Mouse (Mus musculus) liver, adult 2 months (tissue): ENCODE data around the gene Atp6v1e1. TPM values are rescaled to one million over a fixed set of nuclear protein-coding genes. Genes with fewer than 3 reads are reported as not detected.

ENCODE experiments used
- DNase-seq: peaks from one replicate; pipeline ENCODE4 v3.0.0-alpha.2; 2011; ENCODE audit warnings: low read depth, low spot score; ENCODE audit errors: extremely low read depth
- H3K27ac ChIP-seq: fragments of 200-500 bp; replicated peaks from 2 replicates; pipeline ENCODE4 v1.5.1; 2012; ENCODE audit warnings: low read depth, mild to moderate bottlenecking, control low read depth, inconsistent platforms, low read length; ENCODE audit not compliant: insufficient read depth
- H3K27me3 ChIP-seq: fragments of 200-500 bp; 2 replicates; pipeline ENCODE4 v1.6.1; 2012; ENCODE audit warnings: mild to moderate bottlenecking, moderate library complexity, low read length, inconsistent platforms; ENCODE audit not compliant: control insufficient read depth, insufficient read depth
- H3K36me3 ChIP-seq: fragments of 200-500 bp; 2 replicates; pipeline ENCODE4 v1.6.1; 2012; ENCODE audit warnings: low read length, inconsistent platforms; ENCODE audit not compliant: control insufficient read depth, insufficient read depth
- H3K4me1 ChIP-seq: fragments of 200-500 bp; 2 replicates; pipeline ENCODE4 v1.6.1; 2011; ENCODE audit warnings: low read length; ENCODE audit not compliant: control insufficient read depth, insufficient read depth
- H3K4me3 ChIP-seq: fragments of 200-500 bp; 2 replicates; pipeline ENCODE4 v1.5.1; 2011; ENCODE audit warnings: low read depth, mild to moderate bottlenecking, control low read depth, low read length, moderate library complexity; ENCODE audit not compliant: insufficient read depth
- H3K79me2 ChIP-seq: fragments of 200-500 bp; 2 replicates; pipeline ENCODE4 v1.6.1; 2012; ENCODE audit warnings: inconsistent platforms, mild to moderate bottlenecking, low read length, moderate library complexity; ENCODE audit not compliant: control insufficient read depth, insufficient read depth
- H3K9ac ChIP-seq: fragments of 200-500 bp; 2 replicates; pipeline ENCODE4 v1.6.1; 2012; ENCODE audit warnings: low read depth, mild to moderate bottlenecking, control low read depth, inconsistent platforms, low read length
- CTCF ChIP-seq: fragments of 200-500 bp; IDR thresholded peaks from 2 replicates; pipeline ENCODE4 v1.5.1; 2011; ENCODE audit warnings: low read depth, low read length, control low read depth
- POLR2A ChIP-seq: fragments of 200-500 bp; IDR thresholded peaks from 2 replicates; pipeline ENCODE4 v1.6.1; 2011; ENCODE audit warnings: low read length, control low read depth; ENCODE audit not compliant: insufficient read depth; ENCODE audit errors: extremely low read depth
- WGBS: fragments of 180-500 bp; shearing (Covaris S2); methylation state at CpG from one replicate; pipeline ENCODE4 v1.1.7; 2018; 5-methylcytosine and 5-hydroxymethylcytosine counted together
- polyA plus RNA-seq: library from polyadenylated mRNA; depleted of rRNA; stranded (reverse); fragments of >200 nt; gene quantifications from 2 replicates; pipeline ENCODE4 v1.2.3, GENCODE M21; 2012
- total RNA-seq: library from RNA; depleted of rRNA; stranded (reverse); fragments of >200 nt; gene quantifications from 2 replicates; pipeline ENCODE4 v1.2.3, GENCODE M21; 2014

Atp6v1e1 gene
- total and polyA plus RNA-seq, 2 experiments, result 110 to 137 TPM

DNA sequence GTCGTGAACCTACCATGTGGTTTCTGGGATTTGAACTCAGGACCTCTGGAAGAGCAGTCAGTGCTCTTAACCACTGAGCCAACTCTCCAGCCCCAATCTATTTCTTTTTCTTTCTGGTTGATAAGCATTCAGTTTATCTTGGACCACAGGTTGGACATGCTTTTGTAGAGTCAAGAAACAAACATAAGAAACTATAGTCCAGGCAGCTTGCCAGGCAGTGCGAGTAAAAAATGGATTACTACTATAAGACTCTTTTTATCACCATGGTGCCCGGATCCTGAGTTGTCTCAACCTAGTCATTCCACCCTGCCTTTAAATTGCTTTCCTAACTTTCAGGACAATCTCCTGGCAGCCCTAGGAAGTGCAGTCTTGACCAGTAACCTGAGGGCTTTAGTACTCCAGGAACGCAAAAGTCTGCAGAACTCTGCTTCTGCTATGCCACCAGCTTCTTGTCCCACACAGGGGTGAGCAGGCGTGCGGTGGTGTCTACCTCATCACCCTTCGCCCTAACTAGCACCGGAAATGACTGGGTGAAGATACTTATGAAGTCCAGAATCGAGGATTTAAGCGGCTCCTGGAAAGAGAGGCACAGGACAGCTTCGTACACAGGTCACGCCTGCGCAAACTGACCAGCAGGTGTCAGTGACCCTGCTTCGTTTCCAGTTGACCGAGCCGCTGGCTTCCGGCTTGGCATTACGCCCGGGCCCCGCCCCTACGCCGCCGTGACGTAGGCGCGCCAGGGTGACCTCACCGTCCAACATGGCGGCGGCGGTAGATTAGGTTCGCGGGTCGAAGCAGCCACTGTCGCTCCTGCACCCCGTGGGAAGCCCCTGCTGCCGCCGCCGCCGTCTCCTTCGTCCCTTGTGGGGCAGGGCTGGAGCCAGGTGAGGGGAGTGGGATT is 13.1 kb upstream of the Atp6v1e1 start, which contains the start of gene Bcl2l13:
Gene Bcl2l13, plus strand, starts transcription at position 739 of the 901 bp plus-strand sequence.
- 2% methylated on average over 40 of the region's 40 CpGs for WGBS
- Histone ChIP-seq H3K9ac (peak within 1 kb of the TSS; percentile 97), H3K79me2 (peaks cover 7% of the 10 kb centered on the region; the same call in 1 of the 2 replicates), H3K4me1 (peaks cover 6% of the 10 kb centered on the region), H3K27me3 (no peaks in the 10 kb centered on the region), H3K4me3 (peak within 1 kb of the TSS; percentile 85), H3K27ac (peak within 1 kb of the TSS; percentile 95), H3K36me3 (no peaks in the 10 kb centered on the region)
- DNase-seq, result peak; percentile 91
- peak; percentile 54 for TF ChIP-seq CTCF
- TF ChIP-seq POLR2A, result peak; percentile 87

DNA sequence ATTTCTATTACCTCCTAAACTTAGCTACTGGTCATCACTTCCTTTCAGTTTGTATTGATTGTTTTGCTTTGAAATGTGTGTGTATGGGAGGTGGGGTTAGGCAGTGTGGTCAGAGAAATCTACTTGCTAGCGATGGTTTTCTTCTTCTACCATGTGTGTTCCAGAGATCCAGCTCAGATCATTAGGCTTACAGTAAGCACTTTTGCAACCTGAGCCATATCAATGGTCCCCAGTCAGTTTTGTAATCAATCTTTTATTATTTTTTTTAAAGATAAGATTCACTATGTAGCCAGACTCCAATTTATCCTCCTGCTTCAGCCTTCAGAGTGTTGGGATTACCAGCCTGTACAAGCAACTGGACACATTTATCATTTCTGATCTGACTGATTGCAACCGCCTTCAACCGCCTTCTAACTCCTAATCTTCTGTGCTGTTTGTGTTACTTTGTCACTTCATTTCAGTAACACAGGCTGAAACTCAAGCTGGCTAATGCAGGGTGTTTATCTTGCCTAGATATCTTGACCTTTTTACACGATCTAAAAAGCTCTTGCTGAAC is 12.3 kb upstream of the Atp6v1e1 start:
- peaks cover 4% of the 10 kb centered on the region for H3K4me1 ChIP-seq

DNA sequence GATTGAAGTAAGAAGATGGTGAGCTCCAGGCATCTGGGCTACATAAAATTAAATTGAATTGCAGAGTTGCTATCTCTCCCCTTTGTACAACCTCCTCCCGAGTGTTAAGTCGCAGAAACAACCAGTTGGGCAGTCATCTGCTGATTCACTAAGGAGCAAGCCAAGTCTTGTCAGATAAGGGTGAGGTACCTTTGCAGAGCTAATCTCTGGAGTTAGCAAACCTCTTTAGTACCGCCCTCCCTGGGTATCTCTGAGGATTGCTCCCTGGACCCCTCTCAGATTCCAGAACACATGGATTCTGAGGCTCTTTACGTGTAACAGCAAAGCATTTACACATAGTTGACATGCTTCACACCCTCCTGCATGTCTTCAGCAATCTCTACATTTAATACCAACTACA is 9.5 kb upstream of the Atp6v1e1 start:
- Histone ChIP-seq H3K79me2 (peaks cover 4% of the 10 kb centered on the region; the same call in 1 of the 2 replicates), H3K36me3 (no peaks in the 10 kb centered on the region), H3K4me1 (peaks cover 4% of the 10 kb centered on the region), H3K4me3 (no peak overlapping the region), H3K27ac (no peak overlapping the region), H3K9ac (no peak overlapping the region), H3K27me3 (no peaks in the 10 kb centered on the region)
- WGBS, result 87% methylated on average over 4 of the region's 4 CpGs
- TF ChIP-seq POLR2A (no peak), CTCF (no peak)
- no peak for DNase-seq

More for the DNA sequence above, 12.3 kb upstream of the Atp6v1e1 start:
- Histone ChIP-seq H3K4me3 (no peak overlapping the region), H3K27me3 (no peaks in the 10 kb centered on the region), H3K36me3 (no peaks in the 10 kb centered on the region), H3K9ac (no peak overlapping the region), H3K79me2 (peaks cover 4% of the 10 kb centered on the region; the same call in 1 of the 2 replicates), H3K27ac (no peak overlapping the region)
- DNase-seq, result no peak
- TF ChIP-seq CTCF, result no peak
- no peak for TF ChIP-seq POLR2A
- 47% methylated on average over 4 of the region's 4 CpGs for WGBS

DNA sequence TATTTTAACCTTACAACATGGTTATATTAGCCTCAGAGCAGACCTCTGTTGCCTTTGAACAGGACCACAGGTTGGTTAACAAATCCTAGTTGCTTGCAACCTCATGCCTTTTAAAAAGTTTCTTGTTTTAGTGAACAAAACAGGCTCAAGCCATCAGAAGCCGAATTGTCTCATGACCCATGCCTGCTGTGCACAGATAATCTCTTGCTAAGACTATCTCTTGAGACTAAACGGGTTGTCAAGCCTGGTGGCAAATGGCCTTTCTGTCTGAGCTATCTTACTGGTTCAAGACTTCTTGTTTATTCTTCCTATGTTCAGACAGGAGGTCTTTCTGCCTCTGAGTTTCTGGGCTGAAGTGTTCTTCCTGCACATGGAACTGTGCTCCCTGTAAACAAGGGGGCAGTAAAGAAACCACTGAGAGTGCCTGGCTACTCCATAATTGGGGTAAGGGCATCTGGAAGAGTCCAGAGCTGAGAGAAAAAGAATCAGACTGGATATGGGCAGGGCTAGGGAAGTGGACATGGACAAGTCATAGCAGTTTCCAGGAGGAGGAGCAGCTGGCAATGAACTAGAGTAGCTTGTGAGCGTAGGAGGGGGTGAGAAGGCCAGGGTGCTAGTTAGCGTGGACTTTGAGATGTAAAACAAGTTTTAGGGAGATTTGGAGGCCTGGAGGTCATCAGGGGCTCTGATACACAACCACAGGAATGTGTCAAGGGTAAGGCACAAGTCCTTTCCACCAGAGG is 8.4 kb upstream of the Atp6v1e1 start:
- Histone ChIP-seq H3K9ac (no peak overlapping the region), H3K4me1 (peaks cover 4% of the 10 kb centered on the region), H3K4me3 (no peak overlapping the region), H3K27ac (no peak overlapping the region; the same call in 1 of the 2 replicates), H3K27me3 (no peaks in the 10 kb centered on the region), H3K79me2 (no peaks in the 10 kb centered on the region), H3K36me3 (no peaks in the 10 kb centered on the region)
- WGBS, result 50% methylated on average over 4 of the region's 4 CpGs
- TF ChIP-seq POLR2A, result no peak
- TF ChIP-seq CTCF, result no peak
- DNase-seq, result peak; percentile 56

DNA sequence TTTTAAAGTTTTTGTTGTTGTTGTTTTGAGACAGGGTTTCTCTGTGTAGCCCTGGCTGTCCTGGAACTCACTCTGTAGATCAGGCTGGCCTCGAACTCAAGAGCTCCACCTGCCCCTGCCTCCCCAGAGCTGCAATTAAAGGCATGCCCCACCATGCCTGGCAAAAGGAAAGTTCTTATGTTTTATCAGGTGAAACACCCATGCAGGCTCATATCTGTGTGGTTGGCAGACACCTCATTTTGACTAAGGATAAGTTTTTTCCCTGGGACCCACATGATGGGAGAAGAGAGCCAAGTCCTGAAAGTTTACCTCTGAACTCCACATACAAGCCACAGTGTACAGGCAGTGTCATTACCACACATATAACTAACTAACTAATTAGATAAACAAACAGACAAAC is 7.5 kb upstream of the Atp6v1e1 start:
- Histone ChIP-seq H3K27me3 (no peaks in the 10 kb centered on the region), H3K36me3 (no peaks in the 10 kb centered on the region), H3K9ac (no peak overlapping the region), H3K4me3 (no peak overlapping the region), H3K79me2 (no peaks in the 10 kb centered on the region), H3K27ac (no peak overlapping the region), H3K4me1 (peaks cover 4% of the 10 kb centered on the region)
- 70% methylated on average over 1 of the region's 1 CpGs for WGBS
- no peak for DNase-seq
- TF ChIP-seq POLR2A (no peak), CTCF (no peak)
